Mouse (Mus musculus) C2C12 (cell line): ENCODE measurements around the gene Sh3bp4. TPM values are rescaled to one million over a fixed set of nuclear protein-coding genes. Genes with fewer than 3 reads are reported as not detected.

ENCODE experiments used
- H3K27me3 ChIP-seq: one replicate; pipeline ENCODE4 v1.6.1; 2011; ENCODE audit not compliant: control insufficient read depth, insufficient read depth, insufficient read length
- H3K36me3 ChIP-seq: one replicate; pipeline ENCODE4 v1.6.1; 2011; ENCODE audit not compliant: control insufficient read depth, insufficient read depth
- H3K4me3 ChIP-seq: one replicate; pipeline ENCODE4 v1.5.1; 2011; ENCODE audit warnings: mild to moderate bottlenecking, control low read depth; ENCODE audit not compliant: poor library complexity, insufficient read depth, severe bottlenecking
- H3K79me2 ChIP-seq: one replicate; pipeline ENCODE4 v1.6.1; 2011; ENCODE audit not compliant: control insufficient read depth, insufficient read depth
- H3K79me3 ChIP-seq: one replicate; pipeline ENCODE4 v1.6.1; 2011; ENCODE audit warnings: low read depth, control low read depth
- H3ac ChIP-seq: one replicate; pipeline ENCODE3; 2011; ENCODE audit warnings: low read depth; ENCODE audit not compliant: control insufficient read depth, insufficient read length
- CEBPB ChIP-seq: IDR thresholded peaks from one replicate; pipeline ENCODE4 v1.6.1; 2011; ENCODE audit warnings: low read depth, mild to moderate bottlenecking, control low read depth, moderate library complexity
- CTCF ChIP-seq: IDR thresholded peaks from one replicate; pipeline ENCODE4 v1.5.1; 2011; ENCODE audit not compliant: control insufficient read depth, insufficient read depth, insufficient read length
- FOSL1 ChIP-seq: IDR thresholded peaks from one replicate; pipeline ENCODE4 v1.8.0; 2011; ENCODE audit warnings: mild to moderate bottlenecking, low read length; ENCODE audit not compliant: poor library complexity, insufficient read depth, severe bottlenecking
- MAX ChIP-seq: IDR thresholded peaks from one replicate; pipeline ENCODE4 v1.6.1; 2011; ENCODE audit warnings: mild to moderate bottlenecking, control low read depth
- MYOD1 ChIP-seq: IDR thresholded peaks from one replicate; pipeline ENCODE4 v1.6.1; 2011; ENCODE audit warnings: low read depth; ENCODE audit not compliant: control insufficient read depth, insufficient read length
- MYOG ChIP-seq: IDR thresholded peaks from one replicate; pipeline ENCODE4 v1.6.1; 2011; ENCODE audit not compliant: control insufficient read depth, insufficient read length; ENCODE audit errors: extremely low read depth
- USF1 ChIP-seq: IDR thresholded peaks from one replicate; pipeline ENCODE4 v1.6.1; 2011; ENCODE audit warnings: low read depth, mild to moderate bottlenecking, control low read depth, moderate library complexity
- polyA plus RNA-seq: library from polyadenylated mRNA; unstranded; fragments of >200 nt; fragmentation: generic; extraction: Trizol; gene quantifications from one replicate; pipeline ENCODE4 v1.2.1, GENCODE M21; 2012; ENCODE audit warnings: missing spikeins

Sh3bp4 gene
- polyA plus RNA-seq, 1 experiment: 24.0 TPM

GRCm38 (mm10) chr1:89163483-89163882, 93.3 kb downstream of the Sh3bp4 start:
- no peaks in the 10 kb centered on the region for H3K36me3 ChIP-seq
- H3ac ChIP-seq: no peak overlapping the region
- no peak overlapping the region for H3K4me3 ChIP-seq
- H3K79me3 ChIP-seq: no peaks in the 10 kb centered on the region
- no peaks in the 10 kb centered on the region for H3K27me3 ChIP-seq
- no peaks in the 10 kb centered on the region for H3K79me2 ChIP-seq
- no peak for TF ChIP-seq MAX
- TF ChIP-seq CTCF: no peak
- TF ChIP-seq CEBPB: no peak
- TF ChIP-seq FOSL1: no peak
- no peak for TF ChIP-seq MYOG
- no peak for TF ChIP-seq MYOD1
- TF ChIP-seq USF1: no peak

- Histone ChIP-seq H3K27me3 (no peaks in the 10 kb centered on the region), H3K4me3 (no peak overlapping the region), H3ac (no peak overlapping the region), H3K79me3 (no peaks in the 10 kb centered on the region), H3K36me3 (no peaks in the 10 kb centered on the region), H3K79me2 (no peaks in the 10 kb centered on the region)
- TF ChIP-seq USF1 (no peak), FOSL1 (no peak), CEBPB (no peak), CTCF (no peak), MYOD1 (no peak), MAX (no peak), MYOG (no peak)
Measured at GRCm38 (mm10) chr1:89164281-89164680, 94.1 kb downstream of the Sh3bp4 start.

- no peak overlapping the region for H3K4me3 ChIP-seq
- H3K79me2 ChIP-seq: no peaks in the 10 kb centered on the region
Measured at GRCm38 (mm10) chr1:89164685-89165084, 94.5 kb downstream of the Sh3bp4 start.

GRCm38 (mm10) chr1:89166814-89167249, 96.6 kb downstream of the Sh3bp4 start:
- no peaks in the 10 kb centered on the region for H3K36me3 ChIP-seq
- no peaks in the 10 kb centered on the region for H3K79me3 ChIP-seq
- H3K27me3 ChIP-seq: no peaks in the 10 kb centered on the region
- no peak overlapping the region for H3ac ChIP-seq
- TF ChIP-seq MAX (no peak), FOSL1 (no peak)
- no peak overlapping the region for H3K4me3 ChIP-seq
- H3K79me2 ChIP-seq: no peaks in the 10 kb centered on the region

More at GRCm38 (mm10) chr1:89164685-89165084, 94.5 kb downstream of the Sh3bp4 start:
- Histone ChIP-seq H3K79me3 (no peaks in the 10 kb centered on the region), H3K27me3 (no peaks in the 10 kb centered on the region), H3K36me3 (no peaks in the 10 kb centered on the region), H3ac (no peak overlapping the region)
- TF ChIP-seq MAX: no peak
- no peak for TF ChIP-seq MYOD1
- no peak for TF ChIP-seq FOSL1
- TF ChIP-seq MYOG: no peak
- no peak for TF ChIP-seq USF1
- no peak for TF ChIP-seq CEBPB
- TF ChIP-seq CTCF: no peak

GRCm38 (mm10) chr1:89171275-89171767, 101.1 kb downstream of the Sh3bp4 start:
- Histone ChIP-seq H3K79me3 (no peaks in the 10 kb centered on the region), H3K36me3 (no peaks in the 10 kb centered on the region), H3K27me3 (no peaks in the 10 kb centered on the region), H3K79me2 (no peaks in the 10 kb centered on the region), H3K4me3 (no peak overlapping the region), H3ac (no peak overlapping the region)
- no peak for TF ChIP-seq FOSL1
- no peak for TF ChIP-seq CTCF
- no peak for TF ChIP-seq MYOD1
- TF ChIP-seq USF1: no peak
- no peak for TF ChIP-seq MYOG
- no peak for TF ChIP-seq CEBPB
- no peak for TF ChIP-seq MAX

- no peaks in the 10 kb centered on the region for H3K27me3 ChIP-seq
- TF ChIP-seq CTCF (no peak), MAX (no peak), USF1 (no peak), CEBPB (no peak), MYOD1 (no peak), MYOG (no peak), FOSL1 (no peak)
Measured at GRCm38 (mm10) chr1:89174621-89175020, 104.4 kb downstream of the Sh3bp4 start.

More at GRCm38 (mm10) chr1:89174621-89175020, 104.4 kb downstream of the Sh3bp4 start:
- no peaks in the 10 kb centered on the region for H3K36me3 ChIP-seq
- H3K4me3 ChIP-seq: no peak overlapping the region
- no peaks in the 10 kb centered on the region for H3K79me3 ChIP-seq
- H3ac ChIP-seq: no peak overlapping the region
- no peaks in the 10 kb centered on the region for H3K79me2 ChIP-seq
